Mouse (Mus musculus) liver, embryonic 11.5 days (tissue): ENCODE results near the gene Olfr533. TPM values are rescaled to one million over a fixed set of nuclear protein-coding genes. Genes with fewer than 3 reads are reported as not detected.
"Not testable (repeated sequence)": the region's sequence is repeated elsewhere in the genome, so short reads cannot be mapped to it uniquely, and the experiment has no call there.

Experiments used
- ATAC-seq: fragments of 200-750 bp; cut with Nextera tagmentation; replicated peaks from 2 replicates; pipeline ENCODE4 v1.8.0; 2017; ENCODE audit warnings: moderate number of reproducible peaks, mild to moderate bottlenecking, moderate TSS enrichment, moderate library complexity; ENCODE audit not compliant: low FRiP score
- DNase-seq: peaks from one replicate; pipeline ENCODE4 v3.0.0-alpha.2; 2017; ENCODE audit warnings: low spot score
- H3K27ac ChIP-seq: fragments of 300-500 bp; sonication (generic); 2 replicates; pipeline ENCODE4 v1.5.1; 2014; ENCODE audit warnings: mild to moderate bottlenecking, low read depth, low read length, control low read depth
- H3K27me3 ChIP-seq: fragments of 300-500 bp; sonication (generic); replicated peaks from 2 replicates; pipeline ENCODE4 v1.6.1; 2014; ENCODE audit warnings: low read length, mixed read lengths; ENCODE audit not compliant: control insufficient read depth, insufficient read depth
- H3K36me3 ChIP-seq: fragments of 300-500 bp; sonication (generic); 2 replicates; pipeline ENCODE4 v1.6.1; 2014; ENCODE audit warnings: mild to moderate bottlenecking, low read length, moderate library complexity, mixed read lengths; ENCODE audit not compliant: control insufficient read depth, insufficient read depth
- H3K4me1 ChIP-seq: fragments of 300-500 bp; sonication (generic); replicated peaks from 2 replicates; pipeline ENCODE4 v1.6.1; 2014; ENCODE audit warnings: low read length, mixed read lengths; ENCODE audit not compliant: control insufficient read depth, insufficient read depth
- H3K4me2 ChIP-seq: fragments of 300-500 bp; sonication (generic); 2 replicates; pipeline ENCODE4 v1.6.1; 2014; ENCODE audit warnings: mild to moderate bottlenecking, control low read depth, moderate library complexity
- H3K4me3 ChIP-seq: fragments of 300-500 bp; sonication (generic); 2 replicates; pipeline ENCODE4 v1.5.1; 2014; ENCODE audit warnings: low read depth, low read length, control low read depth
- H3K9ac ChIP-seq: fragments of 300-500 bp; sonication (generic); 2 replicates; pipeline ENCODE4 v1.6.1; 2014; ENCODE audit warnings: low read depth, low read length, control low read depth
- H3K9me3 ChIP-seq: fragments of 300-500 bp; sonication (generic); 2 replicates; pipeline ENCODE4 v1.6.1; 2016; ENCODE audit warnings: low read length, inconsistent platforms, mixed read lengths; ENCODE audit not compliant: control insufficient read depth
- WGBS: fragments of 180-500 bp; shearing (Covaris S2); extraction: QIAGEN DNeasy Blood & Tissue Kit; methylation state at CpG from one replicate; pipeline ENCODE4 v1.1.7; 2014; 5-methylcytosine and 5-hydroxymethylcytosine counted together
- polyA plus RNA-seq: library from polyadenylated mRNA; unstranded; fragments of >200 nt; fragmentation: Nextera tagmentation; extraction: Ambion mirVana; gene quantifications from 2 replicates; pipeline ENCODE4 v1.2.1, GENCODE M21; 2014

Olfr533 gene
- polyA plus RNA-seq, 1 experiment from 2014 or later, result not detected

DNA sequence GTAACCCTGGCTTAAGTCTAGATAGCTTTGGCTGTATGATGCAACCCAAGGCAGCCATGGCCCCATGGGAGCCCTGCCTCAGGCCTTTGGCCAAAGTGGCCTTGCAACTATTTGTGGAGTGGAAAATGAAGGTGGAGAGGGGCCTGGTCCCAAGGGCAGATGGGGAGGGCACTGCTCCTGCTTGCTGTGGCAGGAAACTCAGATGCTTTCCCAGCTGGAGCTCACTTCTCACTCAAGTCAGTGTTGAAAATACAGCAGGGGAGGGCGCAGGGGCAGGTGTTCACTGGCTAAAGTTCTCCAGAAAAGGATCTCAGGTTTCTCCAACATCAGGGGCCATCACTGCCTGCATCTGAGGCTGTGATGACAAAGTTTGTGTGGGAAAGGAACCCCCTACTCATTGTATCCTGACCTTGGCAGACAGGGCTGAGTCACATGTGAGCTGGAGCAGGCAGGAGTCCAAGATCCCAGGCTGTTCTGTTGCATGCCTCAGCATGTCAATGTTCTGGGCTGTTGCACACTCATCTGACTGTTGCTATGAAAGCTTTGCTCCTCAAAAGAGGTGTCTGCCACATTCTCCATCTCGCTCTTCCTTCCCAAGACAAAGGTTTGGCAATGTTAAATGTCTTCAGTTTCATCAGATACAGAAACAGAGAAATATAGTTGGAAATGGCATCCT is 44.3 kb downstream of the Olfr533 start, which contains the start of gene Olfr536:
Gene Olfr536, minus strand, starts transcription at position 51 of the 676 bp plus-strand sequence.
- not testable (repeated sequence) for DNase-seq, H3K36me3 ChIP-seq, H3K4me2 ChIP-seq, H3K27ac ChIP-seq, H3K9me3 ChIP-seq, H3K27me3 ChIP-seq, ATAC-seq, H3K4me1 ChIP-seq, H3K4me3 ChIP-seq, H3K9ac ChIP-seq
- WGBS, result 84% methylated on average over 1 of the region's 2 CpGs

Other genes starting within 250 kb of the Olfr533 start
- gene Cd163l1, start 245.1 kb upstream of the Olfr533 start, polyA plus RNA-seq, result 0.09 TPM in 1 of 2 replicates, not detected in the other
- not detected in 2 replicates for gene 5830411N06Rik, start 216.1 kb upstream of the Olfr533 start, polyA plus RNA-seq
- gene Olfr525, start 142.5 kb upstream of the Olfr533 start, polyA plus RNA-seq, result not detected in 2 replicates
- gene Olfr527, start 129.4 kb upstream of the Olfr533 start, polyA plus RNA-seq, result not detected in 2 replicates
- gene Olfr60, start 101.7 kb upstream of the Olfr533 start, polyA plus RNA-seq, result not detected in 2 replicates
- not detected in 2 replicates for gene Olfr530, start 87.0 kb upstream of the Olfr533 start, polyA plus RNA-seq
- not detected in 2 replicates for gene Olfr531, start 60.5 kb upstream of the Olfr533 start, polyA plus RNA-seq
- not detected in 2 replicates for gene Olfr532, start 41.7 kb upstream of the Olfr533 start, polyA plus RNA-seq
- not detected in 2 replicates for gene Olfr535, start 20.8 kb downstream of the Olfr533 start, polyA plus RNA-seq
- gene Olfr536, start 44.0 kb downstream of the Olfr533 start, polyA plus RNA-seq, result not detected in 2 replicates
- not detected in 2 replicates for gene Olfr538, start 104.5 kb downstream of the Olfr533 start, polyA plus RNA-seq
- not detected in 2 replicates for gene Olfr46, start 137.9 kb downstream of the Olfr533 start, polyA plus RNA-seq
- not detected in 2 replicates for gene Olfr61, start 165.6 kb downstream of the Olfr533 start, polyA plus RNA-seq
- not detected in 2 replicates for gene Olfr53, start 183.1 kb downstream of the Olfr533 start, polyA plus RNA-seq
- gene Olfr539, start 196.6 kb downstream of the Olfr533 start, polyA plus RNA-seq, result not detected in 2 replicates
- gene Olfr45, start 218.6 kb downstream of the Olfr533 start, polyA plus RNA-seq, result not detected in 2 replicates
- not detected in 2 replicates for gene Olfr541, start 233.9 kb downstream of the Olfr533 start, polyA plus RNA-seq